In the genomic region with DNA sequence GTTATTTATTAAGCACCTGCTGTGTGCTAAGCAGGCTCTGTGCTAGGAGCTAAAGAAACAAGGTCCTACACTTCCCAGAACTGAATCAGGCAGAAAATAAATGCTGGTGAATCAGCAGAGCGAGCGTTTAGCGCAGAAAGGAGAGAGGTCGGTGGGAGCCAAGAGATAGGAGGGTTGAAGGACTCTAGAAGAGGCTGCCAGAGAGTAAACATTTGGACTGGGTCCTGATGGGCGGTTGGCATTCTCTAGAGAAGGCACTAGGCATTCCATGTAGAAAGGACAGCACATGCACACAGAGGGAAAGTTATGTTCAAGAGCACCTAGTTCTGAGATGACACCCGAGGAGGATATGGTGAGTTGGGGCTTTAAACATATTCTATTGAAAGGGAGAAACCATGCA, we compare ENCODE assay signal across 20 mouse cellular contexts. TPM values are rescaled to one million over a fixed set of nuclear protein-coding genes. Genes with fewer than 3 reads are reported as not detected.
DNase-seq lines count a peak whose midpoint lies in the region; ATAC-seq and TF ChIP-seq lines count a peak whose summit lies in the region.
"Had no signal": no experiment of that assay in that cellular context is flagged by ENCODE, and none has a peak within 500 bp of the region (broad histone marks: within the 10 kb centered on the region; RNA-seq: fewer than 3 reads in every experiment).

No protein-coding gene starts in this region.

- H3K36me3 ChIP-seq in hindbrain, embryonic 14.5 days (replicated peaks; ENCODE audit: control insufficient read depth, insufficient read depth) = no peaks in the 10 kb centered on the region
- H3K36me3 ChIP-seq in hindbrain, postnatal 0 days (ENCODE audit: insufficient read depth, low read length) = no peaks in the 10 kb centered on the region
- H3K36me3 ChIP-seq: hindbrain, embryonic 10.5 days; midbrain, embryonic 15.5 days; neural tube, embryonic 12.5 days had no signal

- no peaks in the 10 kb centered on the region for H3K9me3 ChIP-seq in hindbrain, embryonic 14.5 days (ENCODE audit: control insufficient read depth, low read length)
- H3K9me3 ChIP-seq in hindbrain, postnatal 0 days (ENCODE audit: low read length) = no peaks in the 10 kb centered on the region
- H3K9me3 ChIP-seq: forebrain, embryonic 13.5 days; hindbrain, embryonic 10.5 days; midbrain, embryonic 15.5 days; neural tube, embryonic 12.5 days had no signal

- ATAC-seq in hindbrain, embryonic 14.5 days (ENCODE audit: low FRiP score) = no peak
- ATAC-seq in hindbrain, postnatal 0 days = no peak
- ATAC-seq: CD4-positive, CD25-positive, alpha-beta regulatory T cell, adult 4 months; forebrain, embryonic 13.5 days; midbrain, embryonic 15.5 days had no signal

- H3K4me2 ChIP-seq in hindbrain, embryonic 14.5 days (replicated peaks) = peak overlapping the region; percentile 93; the same call in 1 of the 2 replicates
- no peak overlapping the region for H3K4me2 ChIP-seq in hindbrain, postnatal 0 days (ENCODE audit: low read depth, low read length)
- H3K4me2 ChIP-seq: forebrain, embryonic 13.5 days; lung, embryonic 14.5 days; neural tube, embryonic 12.5 days had no signal

- H3K9ac ChIP-seq in hindbrain, embryonic 14.5 days = no peak overlapping the region
- H3K9ac ChIP-seq in hindbrain, postnatal 0 days (replicated peaks; ENCODE audit: low read length) = no peak overlapping the region
- H3K9ac ChIP-seq: forebrain, embryonic 13.5 days; lung, embryonic 14.5 days; midbrain, embryonic 15.5 days; neural tube, embryonic 12.5 days had no signal

- TF ChIP-seq CTCF in hindbrain, postnatal 0 days (IDR thresholded peaks at IDR 0.05; ENCODE audit: low read depth) = no peak

- H3K27me3 ChIP-seq in hindbrain, embryonic 14.5 days (ENCODE audit: control insufficient read depth, insufficient read depth, low read length) = no peaks in the 10 kb centered on the region; the same call in 1 of the 2 replicates
- no peaks in the 10 kb centered on the region for H3K27me3 ChIP-seq in hindbrain, postnatal 0 days (ENCODE audit: insufficient read depth, low read length)
- H3K27me3 ChIP-seq: midbrain, embryonic 15.5 days had no signal

- peaks cover 8% of the 10 kb centered on the region; the same call in 1 of the 2 replicates for H3K4me1 ChIP-seq in hindbrain, embryonic 14.5 days (replicated peaks; ENCODE audit: control insufficient read depth, insufficient read depth, low read length)
- 0 out of 2 replicates have a peak, but pooled peaks cover 3% of the 10 kb centered on the region for H3K4me1 ChIP-seq in hindbrain, postnatal 0 days (ENCODE audit: insufficient read depth, low read length)

- H3K27ac ChIP-seq in hindbrain, embryonic 14.5 days = no peak overlapping the region
- no peak overlapping the region for H3K27ac ChIP-seq in hindbrain, postnatal 0 days
- H3K27ac ChIP-seq: forebrain, embryonic 13.5 days; hindbrain, embryonic 10.5 days; midbrain, embryonic 15.5 days; neural tube, embryonic 12.5 days had no signal

- H3K4me3 ChIP-seq in hindbrain, embryonic 14.5 days (replicated peaks; ENCODE audit: low read length) = no peak overlapping the region
- H3K4me3 ChIP-seq in hindbrain, postnatal 0 days (ENCODE audit: low read length) = no peak overlapping the region
- H3K4me3 ChIP-seq: forebrain, embryonic 13.5 days; hindbrain, embryonic 10.5 days; midbrain, embryonic 15.5 days; neural tube, embryonic 12.5 days had no signal

- intact Hi-C loops in heart, postnatal 14 days (cut with DNase I) = loop anchor here (5.0 kb wide), 1 partner anchor 101 kb away; no protein-coding TSS in a partner anchor

- 84% methylated on average over 6 of the region's 6 CpGs for WGBS in hindbrain, embryonic 14.5 days
- WGBS in hindbrain, postnatal 0 days = 79% methylated on average over 6 of the region's 6 CpGs

- DNase-seq in hindbrain, embryonic 14.5 days (ENCODE audit: low spot score) = no peak
- DNase-seq in hindbrain, postnatal 0 days (ENCODE audit: low spot score) = no peak
- peak; percentile 34 to 60 for DNase-seq in cerebellum, postnatal 14 days
- peak; percentile 62 for DNase-seq in heart, adult 8-10 months (ENCODE audit: low spot score)
- peak; percentile 30 to 56 for DNase-seq in heart, postnatal 14 days
- DNase-seq in embryo, embryonic 11 days = no peak
- DNase-seq in kidney, adult 8-10 months = no peak
- DNase-seq: adrenal gland, postnatal 14 days; kidney, adult 11 months; kidney, postnatal 14 days; layer of hippocampus, adult 9-11 months; liver; lung, embryonic 14.5 days; right cerebral cortex, postnatal 4 days had no signal

RNA-seq across cellular contexts. Expression of a gene that starts 2.6 kb away (rescaled TPM):
- polyA plus RNA-seq in hindbrain, embryonic 14.5 days (2014; fragmentation: Nextera tagmentation; extraction: Ambion mirVana) = 118 and 124 TPM in 2 replicates
- 124 and 132 TPM in 2 replicates for total RNA-seq in hindbrain, postnatal 0 days (2014; rRNA removed)
- 86.4 and 102 TPM in 2 replicates for polyA plus RNA-seq in hindbrain, postnatal 0 days (2015; fragmentation: Nextera tagmentation; extraction: Ambion mirVana)
- 100 to 1,000 TPM; 431 to 459 (median 436) TPM for total RNA-seq in heart, adult 8-10 months (2022)
- 100 to 1,000 TPM; 269 TPM for total RNA-seq in heart, postnatal 14 days (2021)
- total RNA-seq: MEL had no signal
- polyA plus RNA-seq: CD4-positive, CD25-positive, alpha-beta regulatory T cell, adult 4 months had no signal

Comparison
In these comparisons a context has a peak if more than half of its experiments do, and no peak if none do; other contexts are left out.
1. DNase-seq: peak in cerebellum, postnatal 14 days (2 of 2), heart, adult 8-10 months (single experiment) and heart, postnatal 14 days (2 of 2); none in hindbrain, embryonic 14.5 days (single experiment), hindbrain, postnatal 0 days (single experiment), embryo, embryonic 11 days (single experiment) and kidney, adult 8-10 months (0 of 2).